Mouse (Mus musculus) lung, embryonic 15.5 days (tissue): ENCODE results near the gene Olfr895. TPM values are rescaled to one million over a fixed set of nuclear protein-coding genes. Genes with fewer than 3 reads are reported as not detected.

Experiments
- ATAC-seq: fragments of 200-750 bp; cut with Nextera tagmentation; 2 replicates; pipeline ENCODE4 v1.8.0; 2017; ENCODE audit warnings: moderate number of reproducible peaks, borderline replicate concordance; ENCODE audit not compliant: low FRiP score, low TSS enrichment; ENCODE audit errors: extremely low read depth
- H3K27ac ChIP-seq: fragments of 300-500 bp; sonication (generic); 2 replicates; pipeline ENCODE4 v1.5.1; 2015; ENCODE audit warnings: moderate library complexity, mild to moderate bottlenecking, inconsistent platforms
- H3K27me3 ChIP-seq: fragments of 300-500 bp; sonication (generic); 2 replicates; pipeline ENCODE4 v1.6.1; 2015; ENCODE audit warnings: inconsistent platforms
- H3K36me3 ChIP-seq: fragments of 300-500 bp; sonication (generic); 2 replicates; pipeline ENCODE4 v1.6.1; 2015; ENCODE audit warnings: inconsistent platforms
- H3K4me1 ChIP-seq: fragments of 300-500 bp; sonication (generic); 2 replicates; pipeline ENCODE4 v1.6.1; 2015; ENCODE audit warnings: inconsistent platforms
- H3K4me2 ChIP-seq: fragments of 300-500 bp; sonication (generic); 2 replicates; pipeline ENCODE4 v1.6.1; 2015; ENCODE audit warnings: inconsistent platforms, mild to moderate bottlenecking, moderate library complexity
- H3K4me3 ChIP-seq: fragments of 300-500 bp; sonication (generic); 2 replicates; pipeline ENCODE4 v1.5.1; 2015; ENCODE audit warnings: mild to moderate bottlenecking, inconsistent platforms
- H3K9ac ChIP-seq: fragments of 300-500 bp; sonication (generic); 2 replicates; pipeline ENCODE4 v1.6.1; 2015; ENCODE audit warnings: inconsistent platforms
- H3K9me3 ChIP-seq: fragments of 300-500 bp; sonication (generic); 2 replicates; pipeline ENCODE4 v1.6.1; 2016; ENCODE audit warnings: inconsistent platforms
- WGBS: fragments of 180-500 bp; shearing (Covaris S2); methylation state at CpG from one replicate; pipeline ENCODE4 v1.1.7; 2015; 5-methylcytosine and 5-hydroxymethylcytosine counted together
- polyA plus RNA-seq: library from polyadenylated mRNA; unstranded; fragments of >200 nt; fragmentation: Nextera tagmentation; extraction: Ambion mirVana; gene quantifications from 2 replicates; pipeline ENCODE4 v1.2.1, GENCODE M21; 2015

Gene Olfr895
- not detected in 2 replicates for polyA plus RNA-seq

DNA sequence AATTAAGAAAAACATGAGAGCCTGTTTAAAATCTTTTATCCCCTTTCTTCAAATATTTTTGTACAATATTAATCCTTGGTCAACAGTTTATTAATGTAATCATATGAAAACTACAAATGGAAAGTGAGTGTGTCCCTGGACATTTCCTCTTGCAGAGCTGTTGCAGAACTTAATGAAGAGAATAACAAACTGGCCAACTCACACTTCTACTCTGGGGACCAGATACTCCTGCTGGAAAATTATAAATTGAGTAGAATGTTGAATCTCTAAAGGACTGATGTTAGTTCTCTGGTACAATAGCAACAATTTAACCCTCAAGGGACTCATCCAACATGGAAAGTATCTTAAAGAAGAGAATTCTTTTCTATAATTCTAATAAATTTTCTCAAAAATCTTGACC, at the start of gene Olfr895:
Gene Olfr895, plus strand, starts transcription at position 301 of the 400 bp plus-strand sequence.
- Histone ChIP-seq H3K36me3 (no peaks in the 10 kb centered on the region), H3K9me3 (no peaks in the 10 kb centered on the region), H3K27me3 (no peaks in the 10 kb centered on the region), H3K27ac (no peak within 1 kb of the TSS), H3K4me1 (no peaks in the 10 kb centered on the region), H3K9ac (no peak within 1 kb of the TSS), H3K4me2 (no peak within 1 kb of the TSS), H3K4me3 (no peak within 1 kb of the TSS)
- ATAC-seq = no peak

DNA sequence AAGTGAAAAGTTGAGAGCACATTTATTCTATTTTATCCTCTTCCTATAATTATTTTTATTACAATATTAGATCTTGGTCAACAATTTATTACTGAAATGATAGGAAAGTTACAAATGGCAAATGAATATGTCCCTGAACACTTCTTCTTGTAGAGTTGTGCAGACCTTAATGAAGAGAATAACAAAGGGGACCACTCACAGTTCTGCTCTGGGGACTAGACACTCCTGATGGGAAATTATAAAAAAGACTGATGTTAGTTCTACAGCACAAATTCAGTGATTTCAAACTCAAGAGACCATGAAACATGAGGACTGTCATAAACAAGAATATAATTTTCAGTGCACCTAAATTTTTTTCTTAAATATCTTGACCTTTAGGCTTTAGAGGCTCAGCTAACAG, 15.2 kb upstream of the Olfr895 start, which contains the start of gene Olfr143:
Gene Olfr143, plus strand, starts transcription at position 301 of the 400 bp plus-strand sequence.
- ATAC-seq = no peak
- H3K4me2 ChIP-seq = no peak within 1 kb of the TSS
- no peaks in the 10 kb centered on the region for H3K4me1 ChIP-seq
- no peak within 1 kb of the TSS for H3K9ac ChIP-seq
- no peaks in the 10 kb centered on the region for H3K36me3 ChIP-seq
- H3K27ac ChIP-seq = no peak within 1 kb of the TSS
- no peak within 1 kb of the TSS for H3K4me3 ChIP-seq
- no peaks in the 10 kb centered on the region for H3K27me3 ChIP-seq
- H3K9me3 ChIP-seq = no peaks in the 10 kb centered on the region

DNA sequence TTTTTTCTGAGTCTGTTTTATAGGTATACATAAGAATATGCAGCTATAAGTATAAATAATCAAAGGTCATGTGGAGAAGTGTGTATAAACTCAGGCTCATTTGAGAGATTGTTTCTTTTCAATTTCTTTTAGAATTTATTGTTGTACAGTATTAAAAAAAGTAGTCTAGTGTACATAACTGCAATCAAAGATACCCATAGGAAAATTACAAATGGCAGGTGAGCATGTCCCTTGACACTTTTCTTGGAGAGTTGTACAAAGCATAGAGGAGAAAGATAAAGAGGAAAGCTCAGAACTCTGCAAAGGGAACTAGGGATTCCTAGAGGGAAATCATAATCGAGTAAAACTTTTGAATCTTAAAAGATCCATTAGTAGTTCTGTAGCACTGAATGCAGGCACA, 23.2 kb downstream of the Olfr895 start, which contains the start of gene Olfr896-ps1:
Gene Olfr896-ps1, plus strand, starts transcription at position 301 of the 400 bp plus-strand sequence.
- no peak for ATAC-seq
- Histone ChIP-seq H3K4me3 (no peak within 1 kb of the TSS), H3K9ac (no peak within 1 kb of the TSS), H3K27ac (no peak within 1 kb of the TSS), H3K27me3 (no peaks in the 10 kb centered on the region), H3K4me1 (no peaks in the 10 kb centered on the region), H3K9me3 (no peaks in the 10 kb centered on the region), H3K36me3 (no peaks in the 10 kb centered on the region), H3K4me2 (no peak within 1 kb of the TSS)
- 96% methylated on average over 1 of the region's 1 CpGs for WGBS

Other genes with a start within 250 kb of the Olfr895 start
- gene Olfr883, start 242.0 kb upstream of the Olfr895 start, polyA plus RNA-seq = not detected in 2 replicates
- gene Olfr884, start 221.3 kb upstream of the Olfr895 start, polyA plus RNA-seq = not detected in 2 replicates
- gene Olfr885, start 206.5 kb upstream of the Olfr895 start, polyA plus RNA-seq = not detected in 2 replicates
- not detected in 2 replicates for gene Olfr887, start 183.8 kb upstream of the Olfr895 start, polyA plus RNA-seq
- gene Olfr888, start 159.7 kb upstream of the Olfr895 start, polyA plus RNA-seq = not detected in 2 replicates
- gene Olfr889, start 152.7 kb upstream of the Olfr895 start, polyA plus RNA-seq = 0.05 TPM in 1 of 2 replicates, not detected in the other
- not detected in 2 replicates for gene Olfr890, start 125.3 kb upstream of the Olfr895 start, polyA plus RNA-seq
- not detected in 2 replicates for gene Olfr891, start 87.0 kb upstream of the Olfr895 start, polyA plus RNA-seq
- not detected in 2 replicates for gene Olfr893, start 59.5 kb upstream of the Olfr895 start, polyA plus RNA-seq
- gene Olfr894, start 49.8 kb upstream of the Olfr895 start, polyA plus RNA-seq = not detected in 2 replicates
- not detected in 2 replicates for gene Olfr143, start 15.1 kb upstream of the Olfr895 start, polyA plus RNA-seq
- not detected in 2 replicates for gene Olfr896-ps1, start 23.3 kb downstream of the Olfr895 start, polyA plus RNA-seq
- not detected in 2 replicates for gene Olfr25, start 61.2 kb downstream of the Olfr895 start, polyA plus RNA-seq
- not detected in 2 replicates for gene Olfr898, start 80.6 kb downstream of the Olfr895 start, polyA plus RNA-seq
- gene Olfr250, start 99.0 kb downstream of the Olfr895 start, polyA plus RNA-seq = not detected in 2 replicates
- gene Olfr251, start 109.2 kb downstream of the Olfr895 start, polyA plus RNA-seq = not detected in 2 replicates
- gene Olfr147, start 133.8 kb downstream of the Olfr895 start, polyA plus RNA-seq = not detected in 2 replicates
- not detected in 2 replicates for gene Olfr901, start 161.6 kb downstream of the Olfr895 start, polyA plus RNA-seq
- not detected in 2 replicates for gene Olfr902, start 179.8 kb downstream of the Olfr895 start, polyA plus RNA-seq
- not detected in 2 replicates for gene Olfr904, start 195.3 kb downstream of the Olfr895 start, polyA plus RNA-seq
- gene Olfr905, start 203.3 kb downstream of the Olfr895 start, polyA plus RNA-seq = not detected in 2 replicates
- gene Olfr906, start 219.2 kb downstream of the Olfr895 start, polyA plus RNA-seq = not detected in 2 replicates
- not detected in 2 replicates for gene Olfr907, start 227.9 kb downstream of the Olfr895 start, polyA plus RNA-seq